Mouse (Mus musculus): ENCODE measurements around the gene Ubp1.

GRCm38 (mm10) chr9:113930534-113931374, at the start of gene Ubp1:
- TF ChIP-seq CTCF (IDR thresholded peaks at IDR 0.05; ENCODE audit: extremely low read depth, insufficient read depth, low read length) (no peak), POLR2A (IDR thresholded peaks at IDR 0.05; ENCODE audit: extremely low read depth, insufficient read depth, low read length) (peak; percentile 55)
